Mouse (Mus musculus) bone marrow, adult 2 months (tissue): ENCODE results near the gene Trrap.

Source experiments
- CTCF ChIP-seq: fragments of 200-500 bp; IDR thresholded peaks from 2 replicates; pipeline ENCODE4 v1.5.1; 2011; ENCODE audit warnings: low read length, control low read depth; ENCODE audit not compliant: control insufficient read depth, insufficient read depth
- POLR2A ChIP-seq: fragments of 200-500 bp; IDR thresholded peaks from 2 replicates; pipeline ENCODE4 v1.6.1; 2011; ENCODE audit warnings: low read depth, mild to moderate bottlenecking, control low read depth, low read length, borderline replicate concordance; ENCODE audit not compliant: control insufficient read depth

GRCm38 (mm10) chr5:144885968-144886650 lies 118.6 kb downstream of the Trrap start:
- no peak for TF ChIP-seq POLR2A
- no peak for TF ChIP-seq CTCF
